Mouse (Mus musculus) bone marrow macrophage, adult 2 months (primary cell): Measurements from ENCODE around the gene Fam131b.

ENCODE experiments used
- CTCF ChIP-seq: IDR thresholded peaks from 2 replicates; pipeline ENCODE4 v1.5.1; 2012; ENCODE audit warnings: low read depth, mild to moderate bottlenecking, low read length, moderate library complexity
- POLR2A ChIP-seq: IDR thresholded peaks from 2 replicates; pipeline ENCODE4 v1.6.1; 2012; ENCODE audit warnings: mild to moderate bottlenecking, low read depth, low read length, borderline replicate concordance

GRCm38 (mm10) chr6:42355794-42356600 is 31.6 kb upstream of the Fam131b start:
- TF ChIP-seq CTCF (no peak), POLR2A (no peak)
